Mouse (Mus musculus) CH12.LX (cell line): ENCODE data around the gene Tmem222. TPM values are rescaled to one million over a fixed set of nuclear protein-coding genes. Genes with fewer than 3 reads are reported as not detected.

Experiments used
- DNase-seq: peaks from one replicate; pipeline ENCODE4 v3.0.0-alpha.2; 2013; ENCODE audit errors: extremely low read depth
- H3K27ac ChIP-seq: 2 replicates; pipeline ENCODE4 v1.5.1; 2012; ENCODE audit warnings: low read depth, mild to moderate bottlenecking, control low read depth, moderate library complexity; ENCODE audit not compliant: insufficient read depth
- H3K27me3 ChIP-seq: replicated peaks from 2 replicates; pipeline ENCODE3; 2012; ENCODE audit warnings: inconsistent platforms
- H3K36me3 ChIP-seq, 2 experiments: replicated peaks in 1 of 2; 2 replicates each; pipeline versions ENCODE3 to v1.6.1; 2012; ENCODE audit warnings: inconsistent platforms in 1 of 2, low read length in 1 of 2, mild to moderate bottlenecking in 1 of 2, mixed read lengths in 1 of 2, moderate library complexity in 1 of 2; ENCODE audit not compliant: control insufficient read depth in 1 of 2, insufficient read depth in 1 of 2
- H3K4me1 ChIP-seq, 2 experiments: 2 replicates each; pipeline ENCODE4 v1.6.1; 2012; ENCODE audit warnings: inconsistent platforms in 1 of 2, moderate library complexity in 1 of 2; ENCODE audit not compliant: insufficient read depth in 2 of 2, control insufficient read depth in 1 of 2
- H3K4me2 ChIP-seq: 2 replicates; pipeline ENCODE4 v1.6.1; 2012; ENCODE audit warnings: low read depth, mild to moderate bottlenecking, control low read depth; ENCODE audit not compliant: poor library complexity, insufficient read depth, severe bottlenecking
- H3K4me3 ChIP-seq, 3 experiments: fragments of 150-350 bp in 1 of 3; sonication (generic) in 1 of 3; replicated peaks in 1 of 3; 2 replicates each; pipeline versions ENCODE3 to v1.5.1; 2011 to 2012; ENCODE audit warnings: low read depth in 2 of 3, low read length in 2 of 3, mild to moderate bottlenecking in 2 of 3, moderate library complexity in 2 of 3, control low read depth in 1 of 3, improper control_type of control experiment in 1 of 3, inconsistent platforms in 1 of 3, mixed read lengths in 1 of 3; ENCODE audit not compliant: poor library complexity in 1 of 3
- H3K79me2 ChIP-seq: replicated peaks from 2 replicates; pipeline ENCODE4 v1.6.1; 2012; ENCODE audit warnings: mild to moderate bottlenecking, moderate library complexity; ENCODE audit not compliant: control insufficient read depth, poor library complexity, insufficient read depth, severe bottlenecking; ENCODE audit errors: extremely low read depth
- H3K9ac ChIP-seq: 2 replicates; pipeline ENCODE4 v1.6.1; 2012; ENCODE audit warnings: low read depth, mild to moderate bottlenecking, control low read depth, moderate library complexity; ENCODE audit not compliant: insufficient read depth
- H3K9me3 ChIP-seq: replicated peaks from 2 replicates; pipeline ENCODE3; 2012; ENCODE audit warnings: low read length, inconsistent platforms, mixed read lengths
- CHD1 ChIP-seq: IDR thresholded peaks from 2 replicates; pipeline ENCODE4 v1.6.1; 2012; ENCODE audit warnings: low read depth, low read length, improper control_type of control experiment, inconsistent platforms
- CHD2 ChIP-seq: IDR thresholded peaks from 2 replicates; pipeline ENCODE4 v1.6.1; 2011; ENCODE audit warnings: low read length, improper control_type of control experiment
- CTCF ChIP-seq, 2 experiments: IDR thresholded peaks in 1 of 2; conservative IDR thresholded peaks in 1 of 2; 2 replicates each; pipeline ENCODE4 v1.5.1; 2011 to 2012; ENCODE audit warnings: low read depth in 2 of 2, low read length in 2 of 2, improper control_type of control experiment in 1 of 2, inconsistent platforms in 1 of 2, mild to moderate bottlenecking in 1 of 2, moderate library complexity in 1 of 2
- ELF1 ChIP-seq: IDR thresholded peaks from 2 replicates; pipeline ENCODE4 v1.6.1; 2014; ENCODE audit warnings: low read depth, mild to moderate bottlenecking, inconsistent platforms, low read length, improper control_type of control experiment
- EP300 ChIP-seq: IDR thresholded peaks from 2 replicates; pipeline ENCODE4 v1.6.1; 2011; ENCODE audit warnings: low read length, improper control_type of control experiment
- IRF4 ChIP-seq: IDR thresholded peaks from 2 replicates; pipeline ENCODE4 v1.6.1; 2014; ENCODE audit warnings: low read depth, mild to moderate bottlenecking, inconsistent platforms, low read length, improper control_type of control experiment
- KAT2A ChIP-seq: IDR thresholded peaks from 2 replicates; pipeline ENCODE4 v1.6.1; 2012; ENCODE audit warnings: low read length, improper control_type of control experiment, inconsistent platforms; ENCODE audit not compliant: insufficient replicate concordance
- MEF2A ChIP-seq: IDR thresholded peaks from 2 replicates; pipeline ENCODE4 v1.6.1; 2014; ENCODE audit warnings: low read depth, mild to moderate bottlenecking, inconsistent platforms, low read length, improper control_type of control experiment, borderline replicate concordance
- MXI1 ChIP-seq: IDR thresholded peaks from 2 replicates; pipeline ENCODE4 v1.6.1; 2011; ENCODE audit warnings: mild to moderate bottlenecking, low read depth, low read length, improper control_type of control experiment
- NELFE ChIP-seq: IDR thresholded peaks from 2 replicates; pipeline ENCODE4 v1.6.1; 2011; ENCODE audit warnings: low read depth, low read length, improper control_type of control experiment
- NRF1 ChIP-seq: IDR thresholded peaks from 2 replicates; pipeline ENCODE4 v1.6.1; 2014; ENCODE audit warnings: low read depth, mild to moderate bottlenecking, inconsistent platforms, low read length, improper control_type of control experiment, moderate library complexity
- PAX5 ChIP-seq: IDR thresholded peaks from 2 replicates; pipeline ENCODE4 v1.6.1; 2012; ENCODE audit warnings: low read length, inconsistent platforms, mixed read lengths
- POLR2A ChIP-seq: IDR thresholded peaks from 2 replicates; pipeline ENCODE4 v1.6.1; 2011; ENCODE audit warnings: low read depth, mild to moderate bottlenecking, improper control_type of control experiment, low read length
- TBP ChIP-seq: conservative IDR thresholded peaks from 2 replicates; pipeline ENCODE4 v1.6.1; 2011; ENCODE audit warnings: low read depth, low read length, improper control_type of control experiment
- TCF12 ChIP-seq: IDR thresholded peaks from 2 replicates; pipeline ENCODE4 v1.6.1; 2014; ENCODE audit warnings: low read depth, mild to moderate bottlenecking, inconsistent platforms, low read length, improper control_type of control experiment
- ZNF384 ChIP-seq: IDR thresholded peaks from 2 replicates; pipeline ENCODE4 v1.6.1; 2012; ENCODE audit warnings: low read depth, low read length, improper control_type of control experiment, inconsistent platforms
- dilution Hi-C: fragments of 300-500 bp; cut with MboI; formaldehyde crosslinking; loops from 2 replicates; pipeline ENCODE4 v1.14.3; 2020; ENCODE audit warnings: low sequenced_read_pairs; ENCODE audit not compliant: extremely low pct_unique_long_range_greater_than_20kb, extremely low pct_ligation_motif_present
- in situ Hi-C: fragments of 300-500 bp; cut with MboI; formaldehyde crosslinking; loops from 3 replicates; pipeline ENCODE4 v1.14.3; 2019; ENCODE audit warnings: low sequenced_read_pairs, low pct_ligation_motif_present, low pct_unique_long_range_greater_than_20kb, mixed read lengths
- polyA plus RNA-seq: library from polyadenylated mRNA; unstranded; fragments of >175 nt; gene quantifications from 2 replicates; pipeline ENCODE4 v1.2.1, GENCODE M21; 2012; ENCODE audit warnings: low read depth; ENCODE audit not compliant: insufficient read length
- total RNA-seq, 2 experiments: library from RNA; depleted of rRNA; stranded (reverse); fragments of 300-350 nt in 1 of 2; fragments of >200 nt in 1 of 2; gene quantifications; 2 replicates each; pipeline ENCODE4 v1.2.3; 2012 to 2014

Gene Tmem222
- total and polyA plus RNA-seq, 3 experiments: 64.8 to 95.7 (median 73.2) TPM

DNA sequence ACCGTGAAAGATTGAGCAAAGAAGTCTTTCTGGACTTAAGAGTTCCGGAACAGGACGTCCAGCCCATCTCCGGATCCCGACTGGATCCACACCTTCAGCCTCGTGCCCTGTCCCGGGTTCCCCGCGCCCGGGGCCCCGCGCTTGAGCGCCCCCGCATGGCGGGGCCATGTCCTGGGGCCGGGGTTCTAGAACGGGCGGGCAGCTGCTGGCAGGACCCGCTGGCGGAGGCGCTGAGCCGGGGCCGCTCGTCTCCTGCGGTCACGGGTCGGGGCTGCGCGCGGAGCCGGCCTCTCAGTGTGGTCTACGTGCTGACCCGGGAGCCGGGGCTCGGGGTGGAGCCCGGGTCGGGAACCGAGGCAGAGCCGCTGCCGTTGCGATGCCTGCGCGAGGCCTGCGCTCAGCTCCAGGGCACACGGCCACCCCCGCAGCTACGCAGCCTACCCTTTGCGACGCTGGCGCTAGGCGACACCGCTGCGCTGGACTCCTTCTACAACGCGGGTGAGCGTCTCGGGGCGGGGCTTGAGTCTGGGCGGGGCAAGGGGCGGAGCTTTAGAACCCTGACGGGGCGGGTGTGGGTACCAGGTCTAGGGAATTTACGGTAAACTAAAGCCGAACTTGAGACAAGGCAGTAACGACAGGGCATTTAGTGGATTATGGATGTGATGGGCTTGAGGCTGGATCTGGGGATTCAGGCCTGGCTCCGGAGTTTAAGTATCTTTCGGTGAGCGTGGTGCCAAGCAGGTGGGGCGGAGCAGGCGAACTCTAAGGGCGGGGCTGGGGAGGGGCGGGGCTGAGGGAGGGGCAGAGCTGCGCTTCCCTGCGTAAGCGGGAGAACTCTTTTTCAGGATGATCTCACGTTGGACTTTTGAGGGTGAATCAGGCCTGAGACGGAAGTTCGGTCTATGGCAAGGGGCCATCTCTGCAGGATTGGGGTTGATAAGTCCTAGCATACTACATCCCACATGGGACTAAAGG lies 36.4 kb downstream of the Tmem222 start:
- no peaks in the 10 kb centered on the region for H3K36me3 ChIP-seq
- H3K4me2 ChIP-seq: peak overlapping the region; percentile 93
- peak overlapping the region; percentile 49 to 64 (median 50) for H3K4me3 ChIP-seq
- dilution Hi-C loops: no loop called here
- no peak for TF ChIP-seq TBP
- 0 out of 2 replicates have a peak, but pooled peaks have one; percentile 54 for TF ChIP-seq NELFE
- peak; percentile 59; the same call in 1 of the 2 replicates for TF ChIP-seq MXI1
- TF ChIP-seq CTCF (conservative IDR thresholded peaks at IDR 0.05 in 1 of 2, IDR thresholded peaks at IDR 0.05 in 1 of 2; ENCODE audit: low read depth in 2 of 2, low read length in 2 of 2): peak in 1 of 2 experiments; percentile 44; a peak in 2 of 4 replicates
- no peak for TF ChIP-seq ZNF384
- TF ChIP-seq TCF12: peak; percentile 43; the same call in 1 of the 2 replicates
- TF ChIP-seq MEF2A: 0 out of 2 replicates have a peak, but pooled peaks have one; percentile 13
- TF ChIP-seq NRF1: peak; percentile 81
- peak; percentile 48; the same call in 1 of the 2 replicates for TF ChIP-seq IRF4
- TF ChIP-seq PAX5: no peak
- peak; percentile 63 for TF ChIP-seq POLR2A
- TF ChIP-seq, all 38 proteins: peak for 8
- H3K27me3 ChIP-seq: peaks cover 57% of the 10 kb centered on the region
- H3K27ac ChIP-seq: no peak overlapping the region
- in situ Hi-C loops: no loop called here
- peaks cover 3 to 22% of the 10 kb centered on the region in 2 experiments; a peak in 3 of 4 replicates for H3K4me1 ChIP-seq
- DNase-seq: peak; percentile 79
- peaks cover 2% of the 10 kb centered on the region for H3K9me3 ChIP-seq
- H3K9ac ChIP-seq: peak overlapping the region; percentile 60
- no peaks in the 10 kb centered on the region for H3K79me2 ChIP-seq

DNA sequence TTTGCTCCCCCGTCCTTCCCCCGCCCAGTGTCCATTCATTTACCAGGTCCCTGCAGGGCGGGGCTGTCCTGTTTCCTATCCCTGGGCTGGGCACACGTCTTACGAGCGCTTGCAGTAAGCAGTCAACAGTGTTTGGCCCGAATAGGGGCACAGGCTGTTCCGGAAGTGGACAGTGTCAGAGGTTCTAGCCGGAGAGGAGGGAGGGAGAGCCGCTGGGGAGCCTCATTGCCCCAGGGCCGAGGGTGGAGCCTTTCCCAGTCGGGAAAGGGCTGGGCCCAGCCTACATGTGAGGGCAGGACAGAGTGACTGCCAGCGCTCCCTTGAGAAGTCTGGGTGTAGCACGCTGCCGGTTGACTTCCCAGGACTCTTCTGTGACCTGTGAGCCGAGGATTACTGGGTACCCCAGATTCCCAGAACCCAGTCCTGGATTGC lies 37.1 kb downstream of the Tmem222 start, which contains the start of gene Map3k6:
Gene Map3k6, plus strand, starts transcription at position 329 of the 432 bp plus-strand sequence.
- dilution Hi-C loops: no loop called here
- Histone ChIP-seq H3K36me3 (no peaks in the 10 kb centered on the region), H3K27me3 (peaks cover 53% of the 10 kb centered on the region), H3K4me3 (peak within 1 kb of the TSS; percentile 49 to 64 (median 50)), H3K9me3 (peaks cover 2% of the 10 kb centered on the region), H3K4me2 (peak within 1 kb of the TSS; percentile 93), H3K27ac (no peak within 1 kb of the TSS), H3K9ac (peak within 1 kb of the TSS; percentile 60), H3K79me2 (no peaks in the 10 kb centered on the region), H3K4me1 (peaks cover 3 to 22% of the 10 kb centered on the region in 2 experiments; a peak in 3 of 4 replicates)
- DNase-seq: no peak
- in situ Hi-C loops: no loop called here
- TF ChIP-seq EP300 (no peak), KAT2A (no peak), NRF1 (no peak), CHD2 (no peak), TBP (no peak), ELF1 (no peak), CHD1 (no peak)
